Mouse (Mus musculus) frontal cortex, adult (tissue): ENCODE results near the gene Mest.

Source experiments
- ATAC-seq: cut with Nextera tagmentation; 2 replicates; pipeline ENCODE4 v1.9.2; 2017; ENCODE audit warnings: mild to moderate bottlenecking, moderate library complexity, mixed read lengths; ENCODE audit not compliant: low TSS enrichment

Mest gene

DNA sequence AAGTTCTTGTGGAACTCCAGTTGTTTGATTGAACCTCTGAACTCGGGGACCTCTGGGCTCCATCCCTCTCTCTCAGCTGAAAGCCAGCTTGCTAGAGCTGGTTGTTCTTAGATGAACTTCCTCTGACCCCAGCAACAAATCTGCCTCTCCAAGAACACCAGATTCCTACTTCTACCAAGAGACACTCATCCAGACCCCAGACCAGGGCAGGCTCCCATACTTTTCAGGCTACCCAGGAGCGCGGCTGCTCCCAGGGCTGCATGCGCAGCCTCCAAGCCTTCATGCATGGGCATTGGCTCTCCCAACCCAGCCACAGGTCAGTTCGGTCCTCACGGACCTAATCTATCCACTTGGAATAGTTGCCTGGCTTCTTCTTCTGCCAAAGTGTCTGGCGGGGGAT lies at the start of gene Mest:
TSS of gene Mest (plus strand) at position 217 of the 400 bp plus-strand sequence.
- ATAC-seq, result no peak

DNA sequence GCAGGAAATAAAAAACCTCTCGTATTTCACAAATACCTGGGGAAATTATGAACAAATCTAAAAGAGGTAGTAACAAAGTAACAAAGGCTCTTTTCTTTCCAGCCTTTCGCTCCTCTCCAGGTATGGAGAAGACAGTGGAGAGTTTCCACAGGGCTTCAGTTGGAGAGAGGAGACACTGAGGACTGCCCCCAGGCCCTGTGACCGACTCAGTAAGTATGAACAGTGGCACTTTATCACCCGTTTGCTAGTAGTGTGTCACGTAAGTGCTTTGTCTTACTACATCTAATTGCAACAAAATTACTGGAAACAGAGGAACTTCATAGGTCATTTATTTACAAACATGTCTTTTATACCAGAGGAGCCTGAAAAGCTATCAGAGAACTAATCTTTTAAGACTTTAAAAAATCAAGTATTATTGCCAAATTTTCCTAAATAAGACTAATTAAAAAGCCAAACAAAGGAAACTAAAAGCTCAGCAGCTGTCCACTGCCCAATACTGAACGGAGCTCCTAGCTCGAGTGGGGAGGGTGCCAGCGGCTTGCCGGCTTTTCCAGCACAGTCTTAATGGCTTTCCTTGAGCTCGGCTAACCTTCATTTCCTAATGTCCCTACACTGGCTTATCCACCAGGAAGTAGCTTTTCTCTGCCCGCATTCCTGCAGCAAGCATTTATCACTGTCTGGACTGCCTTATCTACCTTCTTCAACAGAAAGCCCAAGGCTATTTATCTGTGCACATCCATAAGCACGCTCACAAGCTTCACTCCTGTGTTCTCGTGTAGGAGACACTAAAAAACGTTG lies 49.4 kb upstream of the Mest start:
- no peak for ATAC-seq

DNA sequence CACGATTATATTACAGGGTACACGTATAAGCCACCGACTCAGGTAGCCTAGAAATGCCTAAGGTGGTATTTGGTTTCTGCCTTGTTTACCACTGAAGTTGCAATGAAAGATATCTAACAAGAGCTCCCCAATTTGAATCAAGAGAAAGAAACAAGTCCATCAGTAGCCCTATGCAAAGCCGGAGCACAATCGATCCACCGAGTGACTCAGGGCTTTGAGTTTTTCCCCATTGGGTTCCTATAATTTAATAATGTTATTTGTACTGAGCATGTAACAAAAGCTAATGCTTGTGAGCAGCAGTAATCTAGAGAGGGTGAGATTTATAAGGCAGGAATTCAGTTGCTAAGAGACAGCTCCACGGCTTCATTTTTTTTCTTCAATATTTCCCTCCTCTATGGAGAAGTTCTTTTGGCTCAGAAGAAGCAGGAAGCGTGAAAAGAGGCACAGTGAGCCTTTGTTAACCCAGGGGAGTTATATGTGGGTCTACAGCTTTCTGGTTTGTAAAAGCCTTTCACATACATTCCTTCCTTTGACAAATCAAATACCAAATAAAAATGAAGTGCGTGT lies 48.5 kb upstream of the Mest start:
- ATAC-seq, result peak; percentile 53

DNA sequence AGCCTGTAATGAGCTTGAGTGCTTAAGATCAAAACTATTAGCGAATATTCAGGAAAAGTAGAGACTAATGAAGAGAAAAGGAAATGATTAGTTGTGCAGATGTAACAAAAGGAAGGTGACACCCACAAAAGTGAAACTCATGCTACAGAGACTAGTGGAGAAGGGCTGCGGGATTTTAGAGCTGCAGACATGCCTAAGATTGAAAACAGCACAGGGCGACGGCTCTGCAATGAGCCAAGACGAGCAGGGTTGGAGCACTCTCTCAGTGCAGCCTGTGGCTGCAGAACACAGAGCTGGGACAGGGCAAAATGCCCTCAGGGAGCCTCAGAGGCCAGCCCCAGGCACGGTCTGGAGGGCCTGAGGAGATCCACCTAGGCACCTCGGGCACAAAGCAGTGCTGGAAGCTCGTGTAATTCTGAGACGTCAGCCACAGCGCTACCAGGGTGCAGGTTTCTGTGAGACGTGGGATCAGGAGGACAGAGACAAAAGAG lies 48.0 kb upstream of the Mest start:
- peak; percentile 75 for ATAC-seq

DNA sequence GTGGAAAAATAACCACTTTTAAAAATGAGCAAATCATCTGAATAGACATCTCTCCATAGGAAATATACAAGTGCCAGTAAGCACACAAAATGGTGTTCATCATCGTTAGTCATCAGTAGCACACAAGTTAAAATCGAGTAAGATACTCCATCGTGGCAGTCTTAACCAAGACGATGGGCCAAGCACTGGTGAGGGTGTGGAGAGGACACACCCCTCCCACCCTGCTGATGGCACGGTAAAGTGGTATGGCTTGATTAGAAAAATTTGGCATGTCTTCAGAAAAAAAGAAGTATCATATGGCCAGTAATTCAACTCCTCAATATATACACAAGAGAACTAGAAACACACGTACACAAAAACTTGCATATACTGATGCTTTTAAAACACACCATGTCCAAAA lies 46.8 kb upstream of the Mest start:
- ATAC-seq, result no peak

DNA sequence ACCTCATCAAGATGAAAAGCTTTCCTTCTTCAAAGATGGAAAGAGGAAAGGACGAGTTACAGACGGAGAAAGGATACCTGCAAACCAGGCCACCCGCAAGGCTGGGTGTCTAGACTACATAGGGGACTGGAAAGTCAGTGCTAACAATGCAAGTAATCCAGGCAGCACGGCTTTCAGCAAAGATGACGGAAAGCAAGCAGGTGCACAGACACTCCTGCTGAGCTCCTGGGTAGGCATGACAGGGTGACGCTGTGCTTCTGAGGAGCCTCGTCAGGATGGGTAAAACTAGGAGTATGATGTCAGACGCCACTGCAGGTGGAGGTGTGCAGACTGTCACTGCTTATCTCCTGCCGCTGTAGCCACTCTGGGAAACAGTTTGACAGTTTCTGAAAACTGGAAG lies 45.8 kb upstream of the Mest start:
- ATAC-seq, result no peak

DNA sequence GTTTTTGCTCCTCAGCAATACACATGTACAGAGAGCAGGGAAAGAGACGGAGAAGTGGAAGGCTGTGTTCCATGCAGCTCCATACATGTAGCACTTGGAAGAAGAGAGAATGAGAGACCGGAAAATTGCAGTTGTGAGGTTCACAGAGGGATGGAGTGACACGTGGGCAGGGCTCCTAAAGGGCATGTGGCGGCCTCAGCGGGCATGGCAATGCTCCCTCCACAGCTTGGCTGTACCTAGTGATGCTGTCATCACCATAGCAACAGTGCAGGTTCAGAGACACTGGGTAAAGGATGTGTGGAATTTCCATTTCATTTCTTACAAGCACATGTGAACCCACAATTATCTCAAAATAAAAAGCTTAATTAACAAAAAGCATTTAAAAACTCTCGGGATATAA lies 44.9 kb upstream of the Mest start:
- no peak for ATAC-seq

DNA sequence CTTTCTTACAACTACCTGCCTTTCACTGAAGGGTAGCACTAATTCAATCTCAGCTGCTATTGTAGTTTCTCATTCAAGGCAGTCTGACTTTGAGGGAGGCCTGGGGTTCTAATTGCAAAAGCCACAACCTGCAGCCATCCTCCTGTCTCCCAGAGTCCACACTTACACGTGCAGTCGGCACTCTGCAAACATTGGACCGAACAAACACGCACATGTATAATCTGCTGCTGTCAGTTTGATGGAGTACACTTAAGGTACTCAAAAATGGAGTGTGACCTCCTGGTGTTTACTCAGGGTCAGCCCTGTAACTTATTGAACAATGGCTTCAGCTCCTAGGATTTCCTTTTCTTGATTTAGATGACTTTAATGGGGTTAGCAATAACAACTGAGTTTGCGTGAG lies 43.8 kb upstream of the Mest start:
- no peak for ATAC-seq

DNA sequence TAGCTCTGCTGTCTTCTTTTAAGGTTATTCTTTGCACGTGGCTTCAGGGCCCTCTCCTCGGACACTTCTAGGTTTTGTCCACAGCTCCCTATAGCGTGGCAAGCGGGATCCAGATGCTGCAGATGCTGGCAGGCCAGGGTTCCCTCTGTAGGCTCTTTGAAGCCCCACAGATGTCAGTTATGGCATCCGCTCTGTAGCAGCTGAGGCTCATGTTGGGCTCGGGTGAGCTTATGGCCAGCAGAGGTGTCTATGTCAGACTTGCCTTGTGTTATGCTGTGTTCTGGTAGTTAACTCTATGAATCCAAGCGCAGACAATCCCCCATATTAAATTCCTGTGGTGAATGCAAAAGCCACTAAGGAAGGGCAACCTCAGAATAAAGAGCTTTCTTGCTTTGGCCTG lies 42.9 kb upstream of the Mest start:
- no peak for ATAC-seq

DNA sequence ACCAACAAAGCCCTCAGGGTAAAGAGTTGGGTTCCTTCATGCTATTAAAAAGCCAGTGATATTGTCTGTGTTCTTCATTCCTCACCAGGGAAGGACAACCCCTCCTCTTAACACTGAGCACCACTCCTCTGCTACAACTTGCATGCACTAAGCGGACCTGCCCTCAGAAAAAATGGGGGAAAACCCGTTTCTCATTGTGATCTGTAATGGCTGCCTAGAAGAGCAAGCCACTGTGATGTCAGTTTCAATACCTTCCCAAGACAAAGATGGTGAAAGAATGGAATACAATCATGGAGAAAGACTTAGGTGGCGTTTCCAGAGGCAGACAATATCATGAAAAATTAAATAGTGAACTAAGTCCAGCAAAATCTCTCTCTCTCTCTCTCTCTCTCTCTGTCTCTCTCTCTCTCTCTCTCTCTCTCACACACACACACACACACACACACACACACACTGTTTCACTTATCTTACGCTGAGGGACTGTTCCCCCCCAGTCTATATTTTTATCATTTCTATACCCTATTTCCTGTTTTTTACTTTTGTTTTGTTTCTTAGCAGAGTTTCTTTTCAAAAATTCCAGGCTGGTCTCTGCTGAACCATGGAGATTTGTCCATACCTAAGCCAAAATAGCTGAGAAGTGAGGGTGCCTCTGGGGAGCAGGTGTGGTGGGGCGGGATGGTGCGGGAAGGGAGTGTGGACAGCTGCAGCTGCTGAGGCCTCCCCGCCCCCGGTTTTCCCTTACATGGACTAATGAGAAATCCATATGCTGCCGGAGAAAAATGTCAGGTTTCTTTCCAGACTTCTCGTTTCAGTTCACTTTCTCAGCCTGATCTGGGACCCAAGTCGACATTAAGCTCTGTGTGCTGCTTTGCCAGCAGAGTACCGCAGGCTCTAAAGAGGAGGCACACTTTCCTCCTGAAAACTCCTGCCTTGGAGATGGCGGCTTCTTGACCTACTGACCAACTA lies 41.1 kb upstream of the Mest start:
- ATAC-seq, result peak; percentile 72

DNA sequence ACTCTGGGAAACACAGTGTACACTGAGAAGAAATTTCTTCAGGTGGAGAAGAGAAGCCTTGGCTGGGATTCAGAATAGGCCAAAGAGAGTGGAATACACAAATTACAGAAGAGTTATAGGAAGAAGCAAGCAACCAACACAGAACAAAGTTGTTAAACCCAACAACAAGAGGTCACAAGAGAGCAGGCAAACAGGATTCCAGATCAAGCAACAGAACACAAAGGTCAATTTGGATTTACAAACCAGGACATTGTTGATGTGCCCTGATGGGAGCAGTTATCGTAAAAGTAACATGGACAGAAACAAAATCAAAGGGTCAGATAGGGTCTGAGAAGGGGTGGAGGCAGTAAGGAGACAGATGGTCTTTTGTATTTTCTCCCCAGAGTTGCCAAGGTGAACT lies 38.8 kb upstream of the Mest start:
- no peak for ATAC-seq

DNA sequence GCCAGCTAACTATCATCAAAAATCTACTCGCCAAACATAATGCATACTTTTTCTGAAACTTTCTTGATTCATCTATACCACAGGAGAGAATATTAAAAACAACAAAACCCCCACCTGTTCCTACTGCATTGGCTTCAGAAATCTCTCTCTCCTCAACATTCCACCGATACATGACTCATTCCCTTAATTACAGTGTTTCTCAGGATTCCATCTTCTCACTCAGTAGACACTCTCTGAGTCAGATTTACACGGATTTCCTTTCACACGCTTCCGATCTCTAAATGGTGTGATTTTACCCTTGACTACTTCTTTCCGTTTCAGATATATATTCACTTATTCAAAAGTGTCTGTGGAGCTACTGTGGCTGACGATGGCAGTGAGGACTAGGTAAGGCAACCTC lies 36.1 kb upstream of the Mest start:
- ATAC-seq, result peak; percentile 70

DNA sequence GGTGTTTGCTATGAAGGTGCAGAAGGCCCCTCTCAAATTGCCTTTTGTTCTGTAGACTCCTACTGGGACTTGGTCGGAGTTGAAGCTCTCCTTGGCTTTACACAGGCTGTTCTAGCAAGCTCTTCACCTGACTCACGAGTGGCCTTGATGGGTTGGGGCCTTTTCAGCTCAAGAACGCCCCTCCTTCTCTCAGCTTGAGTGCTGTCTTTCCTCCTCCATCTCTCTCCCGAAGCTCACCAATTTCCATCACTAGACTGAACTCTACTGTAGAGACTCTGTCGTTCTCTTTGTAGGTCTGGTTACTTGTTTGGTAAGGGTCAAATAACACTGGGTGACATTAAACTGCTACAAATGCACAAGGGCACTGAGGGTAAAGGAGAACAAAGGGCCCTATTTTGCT lies 30.5 kb upstream of the Mest start:
- ATAC-seq, result 0 out of 2 replicates have a peak, but pooled peaks have one; percentile 1

DNA sequence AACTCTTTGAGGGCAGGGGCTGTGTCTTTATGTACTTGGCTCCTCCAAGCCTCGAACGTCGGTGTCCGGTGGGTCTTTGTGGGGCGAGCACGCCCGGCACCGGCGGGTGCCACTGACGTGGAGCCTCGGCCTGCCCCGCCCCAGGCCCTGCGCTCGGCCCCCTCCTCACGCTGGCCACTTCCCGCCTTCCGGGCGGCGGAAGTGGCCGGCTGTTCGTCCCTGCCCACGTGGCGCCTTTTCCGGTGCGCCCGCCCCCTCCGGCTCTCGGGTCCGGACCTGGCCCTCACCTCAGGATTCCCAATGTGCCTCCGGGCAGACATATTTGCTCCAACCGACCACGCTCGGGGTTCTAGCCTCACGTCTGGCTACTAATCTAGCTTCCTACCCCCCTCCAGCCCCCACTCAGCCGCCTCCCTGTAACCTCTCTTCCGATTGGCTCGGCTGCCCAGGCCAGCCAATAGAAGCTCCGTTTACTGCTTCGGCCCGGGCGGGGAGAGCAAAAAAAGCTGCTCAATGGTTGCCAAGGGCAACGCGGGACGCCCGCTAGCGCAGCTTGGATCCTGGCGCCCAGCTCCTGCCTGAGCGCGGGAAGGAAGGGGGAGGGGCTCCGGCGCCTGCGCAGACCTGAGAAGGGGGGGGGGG lies 29.9 kb upstream of the Mest start, which contains the start of gene Cep41:
TSS of gene Cep41 (minus strand) at position 400 of the 642 bp plus-strand sequence.
- peak; percentile 98 for ATAC-seq

DNA sequence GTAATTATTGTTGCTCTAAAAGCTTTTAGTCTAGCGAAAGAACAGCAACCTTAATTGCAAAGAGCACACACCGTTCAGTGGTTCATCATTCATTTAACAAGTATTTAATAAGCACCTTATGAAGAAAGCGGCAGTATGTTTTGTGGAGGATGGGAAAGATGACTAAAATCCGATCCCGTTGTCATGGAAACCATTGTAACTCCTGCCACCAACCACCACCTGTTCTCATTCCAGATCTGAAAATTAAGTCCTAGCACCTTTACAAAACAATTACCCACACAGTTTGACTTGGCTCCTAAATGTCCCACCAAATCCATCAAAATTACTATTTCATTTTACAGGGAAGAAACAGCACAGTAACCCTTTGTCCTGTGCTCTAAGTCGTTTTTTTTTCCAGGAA lies 29.1 kb upstream of the Mest start:
- no peak for ATAC-seq

DNA sequence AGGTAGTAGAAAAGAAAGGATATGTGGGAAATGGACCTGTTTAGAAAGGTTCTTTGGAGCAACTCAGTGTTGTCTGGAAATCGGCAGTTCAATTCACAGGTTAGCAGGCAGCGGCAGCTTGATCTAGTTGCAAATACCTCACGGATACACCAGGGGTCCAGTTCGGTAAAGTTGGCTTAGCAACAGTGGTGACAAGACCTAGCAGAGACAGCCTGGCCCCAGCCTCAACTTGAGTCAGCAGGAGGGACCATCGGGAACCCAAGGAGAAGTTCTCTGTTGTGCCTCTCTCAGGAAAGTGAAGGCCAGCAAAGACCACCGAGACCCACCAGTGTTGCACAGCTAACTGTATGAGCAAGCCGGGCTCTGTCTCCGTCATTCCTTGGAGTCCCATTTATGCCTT lies 28.2 kb upstream of the Mest start:
- ATAC-seq, result no peak

DNA sequence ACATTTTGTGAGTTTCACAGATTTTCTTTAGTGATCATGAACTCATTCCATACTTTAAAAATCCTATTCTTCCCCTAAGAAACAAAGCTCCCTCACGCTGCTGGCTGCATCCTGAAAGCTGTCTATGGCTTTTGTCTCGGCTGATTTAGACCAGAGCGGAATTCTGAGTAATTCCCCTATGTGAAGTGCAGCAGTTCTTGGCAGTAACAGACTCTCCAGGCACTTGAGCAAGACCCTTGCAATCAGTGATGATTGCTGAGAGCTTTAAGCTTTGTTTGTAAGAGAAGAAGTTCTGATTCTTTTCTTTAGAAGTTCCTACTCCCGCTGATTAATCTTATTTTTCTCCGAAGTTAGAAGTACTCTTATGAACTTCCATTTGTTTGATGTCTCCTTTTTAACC lies 25.9 kb upstream of the Mest start:
- ATAC-seq, result no peak

DNA sequence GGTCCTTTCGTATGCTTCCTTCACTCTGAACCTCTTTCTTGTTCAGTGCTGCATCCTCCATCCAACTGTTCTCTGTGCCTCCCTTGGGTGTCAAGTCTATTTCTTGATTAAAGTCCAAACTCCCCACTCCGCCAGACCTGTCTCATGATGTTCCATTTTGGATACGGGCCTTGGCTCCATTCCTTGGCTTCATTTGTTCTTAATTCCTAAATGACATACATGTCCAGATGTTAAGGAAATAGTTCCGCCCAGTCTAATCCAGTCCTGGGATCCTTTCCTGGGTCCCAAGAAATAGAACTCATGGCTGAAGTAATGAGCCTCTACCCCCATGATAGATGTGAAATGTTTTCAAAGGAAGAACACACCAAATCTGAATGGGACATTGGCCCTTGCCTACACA lies 25.3 kb upstream of the Mest start:
- ATAC-seq, result no peak

DNA sequence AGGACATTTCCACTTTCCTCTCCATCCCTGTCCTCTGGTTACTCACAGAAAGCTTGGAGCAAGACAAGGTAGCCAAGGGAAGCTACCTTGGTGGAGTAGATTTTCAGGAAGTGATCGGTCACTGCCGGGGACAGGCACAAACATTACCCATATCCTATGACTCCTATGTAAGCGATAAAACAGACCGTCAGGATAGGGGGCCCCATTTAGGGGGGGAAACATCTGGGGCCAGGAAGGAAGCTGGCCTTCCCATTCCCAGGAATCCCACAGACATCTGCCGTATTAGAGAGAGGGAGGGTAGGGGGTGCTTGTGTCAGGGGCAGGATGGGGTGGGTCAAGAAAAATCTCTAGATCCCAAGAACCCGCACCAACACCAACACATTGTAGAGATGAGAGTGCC lies 23.2 kb upstream of the Mest start:
- no peak for ATAC-seq

DNA sequence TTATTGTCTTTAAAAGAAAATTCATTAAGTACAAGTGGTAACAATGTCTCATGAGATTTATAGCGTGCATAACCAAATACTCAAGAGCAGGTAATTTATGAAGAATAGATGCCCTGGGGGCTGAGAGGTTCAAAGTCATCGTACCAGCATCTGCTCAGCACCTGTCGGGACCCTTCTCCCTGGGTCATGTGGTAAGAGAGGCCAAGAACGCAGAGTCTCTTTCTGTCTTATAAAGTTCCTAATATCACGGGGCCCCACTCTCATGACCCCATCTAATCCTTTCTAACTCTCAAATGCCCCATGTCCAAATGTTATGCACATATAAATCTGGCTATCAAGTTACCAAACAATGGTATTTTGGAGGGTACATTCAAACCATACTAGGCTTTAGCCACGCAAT lies 20.5 kb upstream of the Mest start:
- no peak for ATAC-seq

DNA sequence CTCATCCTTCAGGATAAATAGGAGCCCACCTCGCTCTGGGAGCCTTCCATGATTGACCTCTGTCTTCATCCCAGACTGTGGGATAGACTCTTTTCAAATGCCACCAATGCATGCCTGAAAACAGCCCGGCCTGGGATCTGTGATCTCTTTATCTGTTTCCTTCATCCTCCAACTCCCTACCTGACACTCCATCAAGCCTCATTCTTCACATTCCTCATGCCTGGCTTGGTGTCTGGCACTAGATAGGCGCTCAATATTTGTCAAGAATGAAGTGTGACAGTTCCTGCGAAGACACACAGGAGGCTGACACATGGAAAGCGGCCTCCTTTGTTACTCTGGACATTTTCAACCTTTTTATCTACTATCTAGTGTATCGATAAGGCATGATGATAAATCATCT lies 19.9 kb upstream of the Mest start:
- ATAC-seq, result no peak
